Mouse (Mus musculus) stomach, postnatal 0 days (tissue): ENCODE results near the gene Prdx1.

Source experiments
- CTCF ChIP-seq: IDR thresholded peaks from 2 replicates; pipeline ENCODE4 v1.5.1; 2016; ENCODE audit warnings: antibody characterized with exemption, low read depth, mild to moderate bottlenecking, moderate library complexity
- EP300 ChIP-seq: optimal IDR thresholded peaks from 2 replicates; pipeline ENCODE3; 2016; ENCODE audit warnings: antibody characterized with exemption

- TF ChIP-seq CTCF, result no peak
- TF ChIP-seq EP300, result no peak
Measured at GRCm38 (mm10) chr4:116692146-116692545, 6.8 kb downstream of the Prdx1 start.
